Mouse (Mus musculus): ENCODE results near the gene Wdr54. TPM values are rescaled to one million over a fixed set of nuclear protein-coding genes. Genes with fewer than 3 reads are reported as not detected.

The Wdr54 gene
- polyA plus RNA-seq, 1 experiment from 2014 or later = 10.2 TPM

DNA sequence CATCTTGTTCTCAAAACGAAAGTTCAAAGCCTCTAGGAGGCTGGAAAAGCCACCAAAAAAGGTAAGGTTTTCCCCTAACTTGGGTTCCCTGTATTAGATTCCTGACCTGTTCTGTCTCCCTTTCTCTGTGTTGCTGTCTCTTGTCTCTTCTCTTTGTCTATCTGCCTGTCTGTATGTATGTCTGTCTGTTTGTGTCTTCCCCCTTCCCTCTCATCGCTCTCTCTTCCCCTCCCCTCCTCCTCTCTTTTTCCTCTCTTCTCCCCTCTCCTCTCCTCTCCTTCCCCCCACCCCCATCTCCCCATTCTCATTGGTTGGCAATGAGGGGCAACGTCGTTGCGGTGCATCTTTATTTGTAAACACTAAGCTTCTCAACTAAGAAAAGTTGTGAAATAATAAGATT lies 30.9 kb downstream of the Wdr54 start, which contains the start of gene Ino80b:
Gene Ino80b (minus strand): TSS at position 101 of the 400 bp plus-strand sequence.
- H3K27ac ChIP-seq = peak within 1 kb of the TSS; percentile 74

DNA sequence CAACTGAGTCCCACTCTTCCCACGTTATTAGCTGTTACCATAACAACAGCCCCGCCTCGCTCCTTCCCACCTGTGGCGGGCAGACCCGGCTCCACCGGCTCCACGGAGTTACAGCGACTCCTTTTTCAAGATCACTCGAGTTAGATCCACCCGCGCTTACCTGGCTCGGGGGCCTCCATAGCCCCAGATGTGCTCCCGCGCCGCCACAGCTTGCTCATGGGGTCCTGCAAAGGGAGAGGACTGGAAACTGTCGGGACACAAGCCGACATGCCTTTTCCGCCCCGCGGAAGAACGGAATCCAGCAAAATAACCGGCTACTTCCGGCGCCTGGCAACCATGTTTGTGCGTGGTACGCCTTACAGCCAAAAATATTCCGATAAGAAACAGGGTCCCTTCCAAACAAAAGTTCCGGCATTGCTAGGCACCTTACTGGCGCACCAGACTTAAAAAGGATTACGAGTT lies 31.3 kb downstream of the Wdr54 start:
- Histone ChIP-seq H3K27ac (peak overlapping the region; percentile 74), H3K4me2 (peak overlapping the region; percentile 94), H3K9me3 (no peaks in the 10 kb centered on the region), H3K9ac (replicated peaks) (peak overlapping the region; percentile 61), H3K27me3 (no peaks in the 10 kb centered on the region), H3K4me3 (replicated peaks) (peak overlapping the region; percentile 64), H3K4me1 (replicated peaks) (peaks cover 37% of the 10 kb centered on the region), H3K36me3 (peaks cover 11% of the 10 kb centered on the region)
- no peak for ATAC-seq (ENCODE audit: insufficient number of reproducible peaks, insufficient read depth, low FRiP score, low TSS enrichment, low read depth)
- WGBS = under 1% methylated on average over 30 of the region's 30 CpGs

More for the DNA sequence above, 30.9 kb downstream of the Wdr54 start, which contains the start of gene Ino80b:
- peaks cover 32% of the 10 kb centered on the region for H3K4me1 ChIP-seq (replicated peaks)
- H3K36me3 ChIP-seq = 0 out of 2 replicates have a peak, but pooled peaks cover 10% of the 10 kb centered on the region
- peak within 1 kb of the TSS; percentile 64 for H3K4me3 ChIP-seq (replicated peaks)
- H3K4me2 ChIP-seq = peak within 1 kb of the TSS; percentile 94
- no peak for ATAC-seq (ENCODE audit: insufficient number of reproducible peaks, insufficient read depth, low FRiP score, low TSS enrichment, low read depth)
- 30% methylated on average over 5 of the region's 5 CpGs for WGBS
- H3K27me3 ChIP-seq = no peaks in the 10 kb centered on the region
- peak within 1 kb of the TSS; percentile 61 for H3K9ac ChIP-seq (replicated peaks)
- H3K9me3 ChIP-seq = no peaks in the 10 kb centered on the region

DNA sequence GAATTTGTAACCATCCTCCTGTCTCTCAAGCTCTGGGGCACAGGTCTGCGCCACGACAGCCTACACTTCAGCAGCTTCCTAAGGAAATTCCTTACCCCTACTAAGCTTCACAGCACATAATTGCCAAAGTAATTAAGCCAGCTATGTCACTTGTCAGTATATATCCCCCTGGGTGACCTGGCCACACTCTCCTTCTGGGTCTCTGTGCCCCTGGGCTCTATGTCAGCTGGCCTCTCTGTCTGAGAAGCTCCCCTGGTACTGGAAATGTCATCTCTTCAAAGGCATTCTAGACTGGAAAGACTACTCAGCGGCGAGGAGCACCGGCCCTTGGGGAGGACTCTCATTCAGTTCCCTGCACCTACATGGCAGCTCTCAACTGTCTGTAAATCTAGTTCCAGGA lies 33.2 kb downstream of the Wdr54 start:
- H3K9me3 ChIP-seq = no peaks in the 10 kb centered on the region
- no peak for ATAC-seq (ENCODE audit: insufficient number of reproducible peaks, insufficient read depth, low FRiP score, low TSS enrichment, low read depth)
- H3K4me2 ChIP-seq = peak overlapping the region; percentile 94
- peak overlapping the region; percentile 99; the same call in 1 of the 2 replicates for H3K27ac ChIP-seq
- H3K9ac ChIP-seq (replicated peaks) = peak overlapping the region; percentile 95
- 82% methylated on average over 5 of the region's 5 CpGs for WGBS
- peaks cover 43% of the 10 kb centered on the region for H3K4me1 ChIP-seq (replicated peaks)
- peaks cover 30% of the 10 kb centered on the region for H3K36me3 ChIP-seq
- no peaks in the 10 kb centered on the region for H3K27me3 ChIP-seq
- H3K4me3 ChIP-seq (replicated peaks) = peak overlapping the region; percentile 61

DNA sequence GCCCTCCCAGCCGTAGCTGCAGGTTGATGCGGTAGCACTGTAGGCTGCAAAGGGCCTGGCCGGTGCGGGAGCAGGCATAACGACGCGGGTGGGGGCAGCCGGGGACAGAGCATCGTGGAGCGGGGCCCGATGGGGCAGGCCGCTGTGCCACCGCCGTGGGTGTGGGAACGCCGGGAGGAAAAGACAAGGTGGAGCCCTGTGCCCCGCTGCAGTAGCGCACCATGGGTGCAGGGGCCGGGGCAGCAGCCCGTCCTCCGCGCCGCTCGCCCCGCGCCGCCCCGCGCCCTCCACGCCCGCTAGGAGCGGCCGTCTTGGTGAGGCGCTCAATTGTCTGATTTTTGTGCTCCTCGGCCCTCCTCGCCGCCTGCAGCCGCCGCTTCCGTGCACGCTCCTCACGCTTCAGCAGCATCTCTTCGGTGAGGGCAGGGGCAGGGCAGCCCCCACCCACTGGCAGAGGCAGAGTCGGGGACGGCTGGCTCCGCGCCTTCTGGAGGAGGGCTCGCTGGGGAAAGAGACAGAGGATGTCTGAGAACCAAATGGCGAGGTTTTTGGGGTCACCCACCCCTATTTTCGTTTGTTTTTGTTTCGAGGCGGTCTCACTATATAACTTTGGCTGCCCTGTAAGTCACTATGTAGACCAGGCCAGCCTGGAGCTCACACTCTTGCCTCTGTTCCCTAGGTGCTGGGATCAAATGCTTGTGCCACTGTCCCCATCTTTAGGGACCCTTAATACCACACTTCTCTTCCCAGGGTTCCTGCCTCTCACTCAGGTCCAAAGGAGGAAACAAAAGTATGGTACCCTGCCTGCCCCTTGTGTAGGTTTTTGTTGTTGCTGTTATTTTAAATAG lies 34.1 kb downstream of the Wdr54 start:
- H3K9me3 ChIP-seq = no peaks in the 10 kb centered on the region
- H3K27me3 ChIP-seq = no peaks in the 10 kb centered on the region
- H3K9ac ChIP-seq (replicated peaks) = peak overlapping the region; percentile 95
- peak overlapping the region; percentile 99 for H3K27ac ChIP-seq
- peak overlapping the region; percentile 61 for H3K4me3 ChIP-seq (replicated peaks)
- no peak; the same call in 1 of the 2 replicates for ATAC-seq (ENCODE audit: insufficient number of reproducible peaks, insufficient read depth, low FRiP score, low TSS enrichment, low read depth)
- peaks cover 43% of the 10 kb centered on the region for H3K4me1 ChIP-seq (replicated peaks)
- H3K4me2 ChIP-seq = peak overlapping the region; percentile 94
- peaks cover 39% of the 10 kb centered on the region for H3K36me3 ChIP-seq
- under 1% methylated on average over 52 of the region's 52 CpGs for WGBS

DNA sequence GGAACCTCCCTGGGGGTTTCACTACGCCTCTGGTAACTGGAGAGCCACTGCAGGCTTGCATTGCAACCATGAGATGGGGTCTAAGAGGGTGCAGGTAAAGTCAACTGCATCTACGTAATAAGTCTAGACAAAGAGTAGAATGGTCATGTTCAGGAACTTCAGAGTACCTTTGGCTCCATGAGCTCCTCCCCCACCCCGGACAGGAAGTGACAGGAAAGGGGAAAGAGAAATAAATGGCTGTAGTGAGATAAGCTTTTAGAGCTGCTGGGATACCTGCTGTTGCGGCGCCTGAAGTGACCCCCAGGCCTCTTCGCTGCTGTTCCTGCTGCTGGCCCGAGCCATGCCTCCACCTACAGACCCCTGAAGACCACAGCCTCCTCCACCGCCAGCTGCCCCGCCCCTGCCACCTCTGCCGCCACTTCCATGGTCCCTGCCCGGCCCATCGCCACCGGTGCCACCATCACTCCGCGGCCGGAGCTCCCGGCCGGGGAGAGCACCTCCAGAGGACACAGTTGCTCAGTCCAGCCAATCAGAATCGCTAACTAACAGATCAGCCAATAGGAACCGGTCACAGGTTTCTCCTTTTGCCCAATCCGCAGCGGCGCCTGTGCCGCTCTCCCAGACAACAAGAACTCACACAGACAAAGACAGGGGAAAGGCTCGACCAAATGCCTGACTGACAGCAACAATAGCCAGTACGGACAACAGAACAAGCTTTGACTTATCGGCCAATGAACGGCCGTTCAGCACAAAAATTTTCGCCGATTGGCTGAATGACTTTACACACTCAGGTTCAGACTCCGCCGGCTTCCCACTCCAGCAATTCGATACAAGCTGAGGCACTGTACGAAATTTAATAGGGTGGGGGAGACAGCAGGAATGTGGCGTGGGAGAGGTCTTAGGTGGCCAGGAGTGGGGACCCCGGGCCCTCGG lies 35.0 kb downstream of the Wdr54 start, which contains the start of gene Wbp1:
Gene Wbp1 (minus strand): TSS at position 630 of the 933 bp plus-strand sequence.
- H3K27me3 ChIP-seq = no peaks in the 10 kb centered on the region
- peak within 1 kb of the TSS; percentile 99 for H3K27ac ChIP-seq
- peaks cover 51% of the 10 kb centered on the region for H3K4me1 ChIP-seq (replicated peaks)
- H3K4me2 ChIP-seq = peak within 1 kb of the TSS; percentile 94
- H3K4me3 ChIP-seq (replicated peaks) = peak within 1 kb of the TSS; percentile 61
- ATAC-seq (ENCODE audit: insufficient number of reproducible peaks, insufficient read depth, low FRiP score, low TSS enrichment, low read depth) = peak; percentile 96
- H3K9ac ChIP-seq (replicated peaks) = peak within 1 kb of the TSS; percentile 95
- no peaks in the 10 kb centered on the region for H3K9me3 ChIP-seq
- under 1% methylated on average over 38 of the region's 38 CpGs for WGBS
- H3K36me3 ChIP-seq = peaks cover 44% of the 10 kb centered on the region

DNA sequence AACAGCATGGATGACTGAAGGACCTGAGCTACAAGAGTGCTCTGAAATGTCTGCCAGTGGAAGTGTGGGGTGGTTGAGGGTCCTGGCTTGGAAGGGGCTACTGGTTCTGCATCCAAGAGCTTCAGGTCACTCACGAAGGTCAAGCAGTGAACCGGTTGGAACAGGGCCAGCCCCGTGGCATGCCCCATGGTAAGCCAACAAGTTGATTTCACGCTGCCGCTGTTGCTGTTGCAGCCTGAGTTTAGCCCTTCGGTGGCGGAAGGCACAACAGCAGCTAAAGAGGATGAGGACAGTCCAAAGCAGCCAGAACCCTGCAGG lies 36.5 kb downstream of the Wdr54 start:
- no peaks in the 10 kb centered on the region for H3K27me3 ChIP-seq
- WGBS = 78% methylated on average over 7 of the region's 7 CpGs
- peak overlapping the region; percentile 85 for H3K4me2 ChIP-seq
- H3K9me3 ChIP-seq = no peaks in the 10 kb centered on the region
- peaks cover 44% of the 10 kb centered on the region for H3K36me3 ChIP-seq
- peak overlapping the region; percentile 17; the same call in 1 of the 2 replicates for H3K27ac ChIP-seq
- H3K9ac ChIP-seq (replicated peaks) = peak overlapping the region; percentile 89
- no peak for ATAC-seq (ENCODE audit: insufficient number of reproducible peaks, insufficient read depth, low FRiP score, low TSS enrichment, low read depth)
- H3K4me3 ChIP-seq (replicated peaks) = peak overlapping the region; percentile 61
- peaks cover 52% of the 10 kb centered on the region for H3K4me1 ChIP-seq (replicated peaks)

DNA sequence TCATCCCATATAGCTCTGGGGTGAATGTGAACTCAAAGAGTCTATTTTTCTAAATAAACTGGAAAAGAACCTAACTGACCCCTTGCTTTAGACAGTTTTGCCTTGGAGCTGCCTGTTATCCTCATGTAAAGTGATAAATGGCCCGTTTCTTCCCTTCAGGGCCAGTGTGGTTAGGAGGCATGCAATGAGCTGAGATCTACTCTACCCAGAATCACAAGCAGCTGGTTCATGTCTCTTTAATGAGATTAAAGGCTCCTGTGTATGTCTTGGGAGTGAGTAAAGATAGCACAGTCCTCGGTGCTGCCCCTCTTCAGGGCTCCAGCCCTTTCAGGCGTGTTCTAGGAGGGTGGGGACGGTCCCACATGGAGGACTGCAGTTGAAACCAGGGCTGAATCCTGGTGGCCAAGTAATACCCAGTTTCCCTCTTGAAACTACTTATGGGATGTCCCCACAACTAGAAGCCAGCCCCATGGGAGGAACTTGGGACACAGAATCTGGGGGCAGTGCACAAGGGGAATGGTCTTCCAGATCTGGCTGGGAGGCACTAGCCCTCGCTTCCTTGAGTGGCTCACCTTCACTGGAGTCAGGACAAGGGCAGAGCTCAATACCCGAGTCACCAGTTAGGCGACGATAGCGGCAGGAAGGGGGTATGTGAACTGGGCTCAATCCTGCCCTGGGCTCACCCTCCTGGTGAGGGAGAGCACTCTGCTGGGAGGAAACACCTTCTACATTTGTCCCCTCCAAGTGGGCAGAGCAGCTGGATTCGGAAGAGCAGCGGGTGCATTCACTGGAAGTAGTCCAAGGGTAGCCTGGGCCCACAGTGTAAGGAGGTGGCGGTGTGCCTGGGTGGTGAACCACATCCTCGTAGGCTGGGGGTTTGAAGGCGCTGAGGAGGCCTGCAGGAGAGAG lies 37.1 kb downstream of the Wdr54 start:
- H3K9ac ChIP-seq (replicated peaks) = no peak overlapping the region
- WGBS = 89% methylated on average over 14 of the region's 14 CpGs
- no peaks in the 10 kb centered on the region for H3K9me3 ChIP-seq
- ATAC-seq (ENCODE audit: insufficient number of reproducible peaks, insufficient read depth, low FRiP score, low TSS enrichment, low read depth) = no peak
- H3K36me3 ChIP-seq = peaks cover 44% of the 10 kb centered on the region
- H3K4me2 ChIP-seq = peak overlapping the region; percentile 85; the same call in 1 of the 2 replicates
- 0 out of 2 replicates have a peak overlapping the region, but pooled peaks have one; percentile 17 for H3K27ac ChIP-seq
- peaks cover 52% of the 10 kb centered on the region for H3K4me1 ChIP-seq (replicated peaks)
- H3K27me3 ChIP-seq = no peaks in the 10 kb centered on the region
- peak overlapping the region; percentile 61; the same call in 1 of the 2 replicates for H3K4me3 ChIP-seq (replicated peaks)

DNA sequence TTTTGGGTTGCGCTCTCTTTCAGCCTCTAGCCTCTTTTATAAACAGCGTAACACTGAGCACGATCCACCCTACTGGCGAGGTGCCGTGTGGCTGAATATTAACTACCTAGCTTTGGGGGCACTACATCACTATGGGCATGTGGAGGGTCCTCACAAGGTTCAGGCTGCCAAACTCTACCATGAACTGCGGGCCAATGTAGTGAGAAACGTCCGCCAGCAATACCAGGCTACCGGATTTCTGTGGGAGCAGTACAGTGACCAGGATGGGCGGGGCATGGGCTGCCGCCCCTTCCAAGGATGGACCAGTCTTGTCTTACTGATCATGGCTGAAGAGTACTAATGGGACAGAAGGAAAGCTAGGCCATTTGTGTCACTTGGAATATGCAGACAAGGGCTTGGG lies 37.8 kb downstream of the Wdr54 start:
- Histone ChIP-seq H3K27me3 (no peaks in the 10 kb centered on the region), H3K4me1 (replicated peaks) (peaks cover 45% of the 10 kb centered on the region), H3K36me3 (peaks cover 40% of the 10 kb centered on the region), H3K4me3 (replicated peaks) (no peak overlapping the region), H3K9me3 (no peaks in the 10 kb centered on the region), H3K4me2 (no peak overlapping the region), H3K27ac (no peak overlapping the region), H3K9ac (replicated peaks) (no peak overlapping the region)
- WGBS = 86% methylated on average over 11 of the region's 11 CpGs
- ATAC-seq (ENCODE audit: insufficient number of reproducible peaks, insufficient read depth, low FRiP score, low TSS enrichment, low read depth) = no peak

DNA sequence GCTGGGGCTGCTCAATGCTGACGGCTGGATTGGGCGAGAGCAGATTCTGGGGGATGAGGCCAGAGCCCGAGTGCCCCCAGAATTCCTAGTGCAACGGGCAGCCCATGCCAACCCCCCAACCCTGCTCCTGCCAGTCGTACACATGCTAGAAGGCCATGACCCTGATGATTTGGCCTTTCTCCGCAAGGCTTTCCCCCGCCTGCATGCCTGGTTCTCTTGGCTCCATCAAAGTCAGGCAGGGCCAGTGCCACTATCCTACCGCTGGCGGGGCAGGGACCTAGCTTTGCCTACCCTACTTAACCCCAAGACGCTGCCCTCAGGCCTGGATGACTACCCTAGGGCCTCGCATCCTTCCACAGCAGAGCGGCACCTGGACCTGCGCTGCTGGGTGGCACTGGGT lies 38.6 kb downstream of the Wdr54 start:
- Histone ChIP-seq H3K4me1 (replicated peaks) (peaks cover 37% of the 10 kb centered on the region), H3K27ac (no peak overlapping the region), H3K9me3 (no peaks in the 10 kb centered on the region), H3K9ac (replicated peaks) (0 out of 2 replicates have a peak overlapping the region, but pooled peaks have one; percentile 13), H3K4me3 (replicated peaks) (no peak overlapping the region), H3K4me2 (no peak overlapping the region), H3K27me3 (no peaks in the 10 kb centered on the region), H3K36me3 (peaks cover 34% of the 10 kb centered on the region)
- ATAC-seq (ENCODE audit: insufficient number of reproducible peaks, insufficient read depth, low FRiP score, low TSS enrichment, low read depth) = no peak
- 94% methylated on average over 13 of the region's 13 CpGs for WGBS

DNA sequence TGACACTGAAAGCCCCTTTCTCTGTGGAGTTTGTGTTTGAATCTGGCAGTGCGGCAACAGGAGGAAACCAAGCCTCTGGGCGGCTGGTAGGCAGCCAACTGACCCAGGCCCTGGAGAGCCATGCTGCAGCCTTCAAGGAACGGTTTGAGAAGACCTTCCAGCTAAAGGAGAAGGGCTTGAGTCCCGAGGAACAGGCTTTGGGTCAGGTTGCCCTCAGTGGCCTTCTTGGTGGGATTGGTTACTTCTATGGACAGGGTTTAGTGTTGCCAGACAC lies 39.1 kb downstream of the Wdr54 start:
- no peak for ATAC-seq (ENCODE audit: insufficient number of reproducible peaks, insufficient read depth, low FRiP score, low TSS enrichment, low read depth)
- Histone ChIP-seq H3K4me2 (peak overlapping the region; percentile 96), H3K27ac (no peak overlapping the region), H3K9ac (replicated peaks) (0 out of 2 replicates have a peak overlapping the region, but pooled peaks have one; percentile 13), H3K9me3 (no peaks in the 10 kb centered on the region), H3K4me1 (replicated peaks) (peaks cover 33% of the 10 kb centered on the region), H3K36me3 (peaks cover 34% of the 10 kb centered on the region), H3K4me3 (replicated peaks) (peak overlapping the region; percentile 83), H3K27me3 (no peaks in the 10 kb centered on the region)
- 81% methylated on average over 4 of the region's 4 CpGs for WGBS

All from limb, embryonic 12.5 days (tissue).